Mouse (Mus musculus): ENCODE measurements around the gene Ppp1r14c. TPM values are rescaled to one million over a fixed set of nuclear protein-coding genes. Genes with fewer than 3 reads are reported as not detected.
"Not testable (repeated sequence)": the region's sequence is repeated elsewhere in the genome, so short reads cannot be mapped to it uniquely, and the experiment has no call there.

The Ppp1r14c gene
- total RNA-seq, 2 experiments from 2014 or later = 71.9 to 83.7 TPM

- intact Hi-C loops (cut with DNase I) = not testable (repeated sequence)
These were observed 80.9 kb downstream of the Ppp1r14c start for GRCm38 (mm10) chr10:3446748-3447147.

DNA sequence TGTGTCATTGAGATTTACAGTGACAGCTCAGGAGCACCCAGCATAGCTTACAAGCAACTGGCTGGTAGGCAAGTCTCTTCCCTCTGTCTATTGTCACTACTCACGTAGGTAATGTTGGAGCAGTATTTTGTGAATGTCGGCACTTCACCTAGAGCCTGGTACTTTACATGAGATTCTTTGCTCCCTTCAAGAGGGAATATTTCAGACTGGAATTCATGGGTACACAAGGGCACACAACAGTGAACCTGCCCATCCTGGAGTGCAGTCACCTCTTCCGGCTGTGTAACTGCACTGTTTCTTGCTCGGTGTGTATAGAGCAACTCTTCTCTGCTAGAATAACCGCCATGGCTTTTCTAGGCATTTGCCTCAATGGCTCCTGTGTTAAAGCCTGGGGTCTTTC, 82.8 kb downstream of the Ppp1r14c start:
- DNase-seq (ENCODE audit: extremely low spot score in 1 of 2, low spot score in 2 of 2) = no peak
- intact Hi-C loops (cut with DNase I) = no loop called here

More at GRCm38 (mm10) chr10:3446748-3447147, 80.9 kb downstream of the Ppp1r14c start:
- DNase-seq (ENCODE audit: extremely low spot score in 1 of 2, low spot score in 2 of 2) = not testable (repeated sequence)

- no peak for DNase-seq (ENCODE audit: extremely low spot score in 1 of 2, low spot score in 2 of 2)
- intact Hi-C loops (cut with DNase I) = loop anchor here (5.0 kb wide), 1 partner anchor 85 kb away; the partner anchor contains the start of gene Ppp1r14c
These were observed 86.1 kb downstream of the Ppp1r14c start for GRCm38 (mm10) chr10:3451930-3452329.

GRCm38 (mm10) chr10:3452822-3453475, 87.1 kb downstream of the Ppp1r14c start:
- intact Hi-C loops (cut with DNase I) = loop anchor here (5.0 kb wide), 1 partner anchor 86 kb away; the partner anchor contains the start of gene Ppp1r14c
- no peak for DNase-seq (ENCODE audit: extremely low spot score in 1 of 2, low spot score in 2 of 2)

DNA sequence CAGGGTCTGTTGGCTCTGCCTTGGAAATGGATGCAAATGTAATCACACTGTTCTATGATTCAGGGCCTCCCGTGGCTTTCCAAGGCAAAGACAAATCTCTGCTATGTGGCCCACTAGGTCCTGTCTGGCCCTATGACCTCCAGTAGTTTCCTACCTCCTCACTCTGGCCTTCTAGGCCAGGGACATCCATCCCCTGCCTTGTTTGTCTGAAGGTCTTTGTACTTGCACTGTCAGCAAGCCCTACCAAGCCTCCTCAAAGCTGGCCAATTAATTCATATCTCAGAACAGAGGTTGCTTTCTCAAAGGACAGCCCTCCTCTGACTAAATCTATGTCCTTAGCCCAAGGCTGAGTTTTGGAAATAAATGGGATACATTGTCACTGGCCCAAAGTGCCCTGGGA, 92.8 kb downstream of the Ppp1r14c start:
- intact Hi-C loops (cut with DNase I) = no loop called here
- DNase-seq (ENCODE audit: extremely low spot score in 1 of 2, low spot score in 2 of 2) = no peak

- DNase-seq (ENCODE audit: extremely low spot score in 1 of 2, low spot score in 2 of 2) = no peak
- intact Hi-C loops (cut with DNase I) = no loop called here
These were observed 95.0 kb downstream of the Ppp1r14c start for GRCm38 (mm10) chr10:3460841-3461240.

GRCm38 (mm10) chr10:3466135-3466626, 100.3 kb downstream of the Ppp1r14c start:
- intact Hi-C loops (cut with DNase I) = no loop called here
- no peak for DNase-seq (ENCODE audit: extremely low spot score in 1 of 2, low spot score in 2 of 2)

- intact Hi-C loops (cut with DNase I) = no loop called here
These were observed 102.7 kb downstream of the Ppp1r14c start for GRCm38 (mm10) chr10:3468590-3468989.

GRCm38 (mm10) chr10:3476611-3477010, 110.8 kb downstream of the Ppp1r14c start:
- intact Hi-C loops (cut with DNase I) = no loop called here
- DNase-seq (ENCODE audit: extremely low spot score in 1 of 2, low spot score in 2 of 2) = no peak

More at GRCm38 (mm10) chr10:3468590-3468989, 102.7 kb downstream of the Ppp1r14c start:
- no peak for DNase-seq (ENCODE audit: extremely low spot score in 1 of 2, low spot score in 2 of 2)

DNA sequence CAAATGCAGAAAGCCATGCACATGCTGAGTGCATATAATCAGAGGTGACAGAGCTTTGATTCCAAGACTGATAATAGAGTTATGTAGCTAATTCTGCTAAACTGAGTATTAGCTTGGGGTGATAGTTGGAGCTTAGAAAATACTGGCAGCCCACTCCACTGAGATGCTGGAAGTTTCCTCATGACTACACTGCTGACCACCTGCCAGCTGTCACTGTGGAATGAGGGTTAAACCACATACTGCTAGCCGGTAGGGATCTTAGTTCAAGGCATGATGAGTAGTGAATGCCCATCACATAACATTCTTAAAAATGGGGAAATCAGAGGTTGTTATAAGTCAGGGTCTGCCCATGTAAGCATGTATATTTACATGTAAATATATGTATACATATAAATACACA, 113.9 kb downstream of the Ppp1r14c start:
- intact Hi-C loops (cut with DNase I) = no loop called here
- no peak for DNase-seq (ENCODE audit: extremely low spot score in 1 of 2, low spot score in 2 of 2)

DNA sequence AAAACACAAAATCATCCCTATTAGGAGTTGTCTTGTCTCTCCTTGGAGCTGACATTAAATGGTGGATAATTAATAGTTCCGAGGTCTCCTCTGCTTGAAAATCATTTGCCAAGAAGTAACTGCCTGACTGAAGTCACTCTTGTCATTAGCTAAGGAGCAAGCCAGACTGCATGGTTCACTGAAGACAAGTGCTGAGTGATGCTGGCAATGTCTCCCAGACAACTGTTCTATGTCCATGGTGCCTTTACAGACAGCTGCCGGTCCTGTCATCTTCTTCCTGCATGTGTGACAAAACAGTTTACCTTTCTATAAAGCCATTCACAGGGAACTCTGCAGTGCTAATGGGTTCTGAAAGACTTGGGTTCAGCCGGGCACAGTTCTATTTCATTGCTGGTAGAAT, 124.2 kb downstream of the Ppp1r14c start:
- no peak for DNase-seq (ENCODE audit: extremely low spot score in 1 of 2, low spot score in 2 of 2)
- intact Hi-C loops (cut with DNase I) = no loop called here

DNA sequence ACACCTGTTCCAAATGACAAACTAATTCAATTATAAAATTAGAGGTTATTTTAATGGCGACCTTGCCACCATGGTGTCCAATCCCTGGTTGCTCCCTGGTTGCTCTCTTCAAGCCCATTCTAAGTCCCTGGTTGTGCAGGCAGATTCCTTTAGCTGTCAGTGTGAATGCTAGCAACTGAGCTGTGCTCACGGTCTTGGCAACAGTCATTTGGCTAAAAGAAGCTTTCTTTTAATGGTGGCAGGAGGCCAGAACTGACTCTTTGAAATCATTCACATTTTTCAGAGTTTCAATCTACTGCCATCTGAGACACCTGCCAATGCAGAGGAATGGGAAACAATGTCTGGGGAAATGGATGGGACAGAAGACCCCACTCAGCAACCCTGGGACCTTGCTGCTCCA, 130.9 kb downstream of the Ppp1r14c start:
- peak in 1 of 2 experiments; percentile 60 for DNase-seq (ENCODE audit: extremely low spot score in 1 of 2, low spot score in 2 of 2)
- intact Hi-C loops (cut with DNase I) = no loop called here

- intact Hi-C loops (cut with DNase I); DNase-seq (ENCODE audit: extremely low spot score in 1 of 2, low spot score in 2 of 2): not testable (repeated sequence)
These were observed 135.0 kb downstream of the Ppp1r14c start for GRCm38 (mm10) chr10:3500846-3501245.

DNA sequence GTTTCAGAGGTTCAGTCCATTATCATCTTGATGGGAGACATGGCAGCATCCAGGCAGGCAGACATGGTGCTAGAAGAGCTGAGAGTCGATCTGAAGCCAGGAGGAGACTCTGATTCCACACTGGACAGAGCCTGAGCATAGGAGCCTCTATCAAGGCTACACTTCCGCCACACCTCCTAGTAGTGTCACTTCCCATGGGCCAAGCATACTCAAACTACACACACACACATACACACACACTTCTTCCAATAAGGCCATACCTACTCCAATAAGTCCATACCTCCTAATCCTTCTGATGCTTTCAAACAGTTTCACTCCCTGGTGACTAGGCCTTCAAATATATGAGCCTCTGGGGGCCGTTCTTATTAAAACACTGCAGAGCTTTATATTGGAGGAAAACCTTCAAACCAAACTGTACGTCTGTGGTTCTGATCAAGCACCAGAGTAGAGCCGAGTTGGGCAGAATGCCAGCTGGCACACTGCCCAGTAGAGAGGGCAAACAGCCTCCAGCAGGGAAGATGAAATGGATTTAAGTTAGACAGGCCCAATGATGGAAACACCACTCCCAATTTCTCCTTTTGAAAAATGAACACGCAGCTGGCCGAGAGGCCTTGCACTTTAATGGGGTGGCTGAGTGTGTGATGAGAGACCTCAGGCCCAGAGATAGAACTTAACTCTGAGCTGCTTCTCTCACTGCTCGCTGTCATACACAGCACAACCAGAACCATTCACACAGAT, 141.8 kb downstream of the Ppp1r14c start:
- DNase-seq (ENCODE audit: extremely low spot score in 1 of 2, low spot score in 2 of 2) = peak; percentile 63 to 87
- intact Hi-C loops (cut with DNase I) = no loop called here

DNA sequence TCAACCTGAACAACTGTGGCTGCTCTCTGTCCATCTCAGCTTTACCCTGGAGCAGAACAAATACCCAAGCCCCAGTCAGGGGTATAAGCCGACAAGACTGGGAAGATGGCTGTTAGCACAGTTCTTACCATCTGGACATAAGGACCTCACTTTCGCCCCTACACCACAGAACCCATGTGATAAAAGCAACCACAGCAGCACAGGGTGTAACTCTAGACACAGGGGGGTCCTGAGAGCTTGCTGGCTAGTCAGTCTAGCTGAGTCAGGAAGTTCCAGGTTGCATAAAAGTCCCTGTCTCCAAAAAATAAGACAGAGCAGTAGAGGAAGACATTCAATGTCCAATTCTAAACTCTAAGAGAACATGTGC, 142.3 kb downstream of the Ppp1r14c start:
- intact Hi-C loops (cut with DNase I) = no loop called here
- no peak for DNase-seq (ENCODE audit: extremely low spot score in 1 of 2, low spot score in 2 of 2)

GRCm38 (mm10) chr10:3508746-3509145, 142.9 kb downstream of the Ppp1r14c start:
- intact Hi-C loops (cut with DNase I) = no loop called here
- DNase-seq (ENCODE audit: extremely low spot score in 1 of 2, low spot score in 2 of 2) = no peak

DNA sequence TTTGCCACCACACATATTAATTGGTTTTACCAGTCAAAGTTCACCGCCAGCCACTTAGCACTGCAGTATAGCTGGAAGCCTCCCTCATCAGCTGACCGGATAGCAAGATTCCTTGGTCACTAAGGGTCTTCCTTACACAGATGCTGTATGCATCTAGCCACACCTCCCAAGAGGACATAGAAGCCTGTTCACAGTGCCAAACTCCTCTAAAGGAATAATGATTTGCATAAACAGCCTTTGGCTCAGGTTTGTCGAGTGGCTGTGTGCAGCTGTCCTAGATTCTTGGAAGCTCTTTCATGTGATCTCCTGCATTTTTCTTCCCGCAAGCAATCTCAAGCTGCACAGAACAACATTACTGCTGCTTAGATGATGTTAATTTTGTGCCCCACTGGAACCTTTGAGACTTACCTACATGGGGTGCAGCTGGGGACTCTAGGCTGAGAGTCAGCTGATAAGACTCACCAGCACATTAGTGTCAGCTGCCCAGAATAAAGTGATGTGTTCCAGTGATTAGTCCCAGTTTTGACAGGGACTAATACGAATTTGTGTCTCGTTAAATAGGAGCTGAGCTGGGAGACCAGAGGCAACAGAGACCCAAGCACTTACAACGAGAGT, 143.9 kb downstream of the Ppp1r14c start:
- intact Hi-C loops (cut with DNase I) = no loop called here
- no peak for DNase-seq (ENCODE audit: extremely low spot score in 1 of 2, low spot score in 2 of 2)

DNA sequence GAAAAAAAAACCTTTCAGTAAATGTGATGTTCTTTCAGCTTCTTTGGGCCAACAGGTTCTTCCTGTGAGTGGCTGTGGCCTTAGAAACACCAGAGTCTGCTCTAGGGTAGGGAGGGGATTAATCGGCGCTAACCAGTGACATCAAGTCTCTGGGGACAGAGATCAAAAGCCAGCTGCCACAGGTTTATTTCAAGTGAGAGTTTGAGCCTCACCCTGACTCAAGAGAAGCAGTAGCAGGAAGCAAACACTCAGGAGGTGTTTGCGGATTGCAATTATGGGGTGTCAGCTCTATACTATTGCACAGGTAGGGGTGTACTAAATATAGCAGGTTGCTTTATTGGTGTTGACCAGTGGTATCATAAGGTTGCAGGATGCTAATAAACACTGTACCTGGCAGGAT, 144.6 kb downstream of the Ppp1r14c start:
- DNase-seq (ENCODE audit: extremely low spot score in 1 of 2, low spot score in 2 of 2) = no peak
- intact Hi-C loops (cut with DNase I) = no loop called here

- DNase-seq (ENCODE audit: extremely low spot score in 1 of 2, low spot score in 2 of 2) = no peak
- intact Hi-C loops (cut with DNase I) = no loop called here
These were observed 145.5 kb downstream of the Ppp1r14c start for GRCm38 (mm10) chr10:3511401-3511800.

All from left cerebral cortex, postnatal 10 days (tissue).